In genomic region chr7:35687229-35687628, GRCm38 (mm10) we compare ENCODE assay signal across 8 mouse cellular contexts. TPM values are rescaled to one million over a fixed set of nuclear protein-coding genes. Genes with fewer than 3 reads are reported as not detected.
DNase-seq lines count a peak whose midpoint lies in the region; ATAC-seq and TF ChIP-seq lines count a peak whose summit lies in the region.

No protein-coding gene starts in this region.

- 18% methylated on average over 10 of the region's 10 CpGs for WGBS in heart, embryonic 15.5 days

- no peak overlapping the region for H3K9ac ChIP-seq in ES-E14 (ENCODE audit: insufficient read depth, low read depth, low read length, poor library complexity, severe bottlenecking)
- H3K9ac ChIP-seq in heart, embryonic 15.5 days, result no peak overlapping the region

- in situ Hi-C loops in ES-E14 (cut with MboI; ENCODE audit: low sequenced_read_pairs in 2 of 2, unreplicated experiment in 2 of 2), result no loop called here

- peak; percentile 59 for DNase-seq in ES-E14 (ENCODE audit: low read depth, low spot score)
- peak; percentile 49 for DNase-seq in adrenal gland, postnatal 25 days
- DNase-seq in kidney, postnatal 10 days, result peak; percentile 62
- peak; percentile 41 for DNase-seq in lung, postnatal 25 days (ENCODE audit: low spot score)
- no peak for DNase-seq in spleen, postnatal 36 days (ENCODE audit: low spot score in 2 of 2)
- no peak for DNase-seq in thymus, adult 18-20 months
- no peak for DNase-seq in layer of hippocampus, postnatal 25 days (ENCODE audit: extremely low spot score in 1 of 2, low spot score in 1 of 2)

- H3K27me3 ChIP-seq in heart, embryonic 15.5 days, result no peaks in the 10 kb centered on the region

- peak; percentile 74 for ATAC-seq in heart, embryonic 15.5 days (replicated peaks; ENCODE audit: insufficient number of reproducible peaks, insufficient read depth, low FRiP score, low read depth)

- H3K4me1 ChIP-seq in ES-E14 (ENCODE audit: control insufficient read depth in 2 of 2, insufficient read depth in 2 of 2, low read length in 2 of 2, poor library complexity in 1 of 2), result peaks cover 0 to 6% of the 10 kb centered on the region in 2 experiments; a peak in 1 of 4 replicates
- H3K4me1 ChIP-seq in heart, embryonic 15.5 days (replicated peaks), result peaks cover 17% of the 10 kb centered on the region

- peaks cover 3% of the 10 kb centered on the region; the same call in 1 of the 2 replicates for H3K36me3 ChIP-seq in ES-E14 (ENCODE audit: control insufficient read depth, insufficient read depth, low read length, poor library complexity, severe bottlenecking)
- no peaks in the 10 kb centered on the region for H3K36me3 ChIP-seq in heart, embryonic 15.5 days

- H3K9me3 ChIP-seq in ES-E14 (ENCODE audit: control insufficient read depth, insufficient read depth, low read depth, low read length), result no peaks in the 10 kb centered on the region
- H3K9me3 ChIP-seq in heart, embryonic 15.5 days (replicated peaks), result no peaks in the 10 kb centered on the region

- peak overlapping the region; percentile 56 for H3K4me2 ChIP-seq in heart, embryonic 15.5 days

- H3K27ac ChIP-seq in ES-E14 (ENCODE audit: insufficient read depth, low read depth, low read length, poor library complexity, severe bottlenecking), result no peak overlapping the region
- no peak overlapping the region for H3K27ac ChIP-seq in heart, embryonic 15.5 days

- no peak overlapping the region for H3K4me3 ChIP-seq in ES-E14 (ENCODE audit: insufficient read depth in 1 of 2, low read depth in 1 of 2, low read length in 2 of 2, poor library complexity in 1 of 2, severe bottlenecking in 1 of 2)
- H3K4me3 ChIP-seq in heart, embryonic 15.5 days, result peak overlapping the region; percentile 30

TF ChIP-seq in ES-E14, 5 proteins besides CTCF, POLR2A, EP300 and RAD21:
- TF ChIP-seq HCFC1 (IDR thresholded peaks at IDR 0.05; ENCODE audit: borderline replicate concordance, insufficient read depth, low read length) (no peak), MAFK (IDR thresholded peaks at IDR 0.05; ENCODE audit: insufficient read depth, low read depth, low read length) (no peak), ZNF384 (IDR thresholded peaks at IDR 0.05; ENCODE audit: low read depth, low read length) (no peak), CHD2 (IDR thresholded peaks at IDR 0.05; ENCODE audit: low read depth, low read length) (no peak), ZC3H11A (IDR thresholded peaks at IDR 0.05; ENCODE audit: borderline replicate concordance, low read depth, low read length) (no peak)

RNA-seq across cellular contexts. Expression of gene Pdcd5, which starts 39.9 kb away (rescaled TPM):
- total RNA-seq in ES-E14 (2012; rRNA removed), result 127 and 164 TPM in 2 replicates
- 78.6 and 94.0 TPM in 2 replicates for total RNA-seq in adrenal gland, postnatal 25 days (2021)
- 232 and 240 TPM in 2 replicates for polyA plus RNA-seq in heart, embryonic 15.5 days (2015; fragmentation: Nextera tagmentation; extraction: Ambion mirVana)
- total RNA-seq in layer of hippocampus, postnatal 25 days (2021), result 10 to 100 TPM; 68.2 to 71.1 TPM

Comparison
In these comparisons a context has a peak if more than half of its experiments do, and no peak if none do; other contexts are left out.
1. DNase-seq: peak in ES-E14 (single experiment), adrenal gland, postnatal 25 days (single experiment), kidney, postnatal 10 days (single experiment) and lung, postnatal 25 days (single experiment); none in spleen, postnatal 36 days (0 of 2), thymus, adult 18-20 months (0 of 2) and layer of hippocampus, postnatal 25 days (0 of 2).